ENCODE assay signal across 19 mouse cellular contexts in the genomic region with DNA sequence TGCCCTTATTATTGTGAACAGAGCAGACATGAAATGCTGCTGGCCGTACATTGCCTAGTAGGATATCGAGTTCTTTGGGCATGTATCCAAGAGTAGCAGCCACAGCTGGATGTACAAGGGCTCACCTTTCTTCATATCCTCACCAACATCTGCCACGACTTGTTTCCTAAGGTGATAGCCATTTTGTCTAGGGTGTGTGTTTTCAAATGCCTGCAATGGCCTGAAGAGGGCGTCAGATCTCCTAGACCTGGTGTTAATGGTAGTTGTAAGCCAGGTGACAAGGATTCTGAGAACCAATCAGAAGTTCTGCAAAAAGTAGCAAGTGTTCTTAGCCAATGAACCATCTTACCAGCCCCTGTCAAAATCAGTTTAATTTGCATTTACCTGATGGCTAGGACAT. TPM values are rescaled to one million over a fixed set of nuclear protein-coding genes. Genes with fewer than 3 reads are reported as not detected.
"Had no signal": no experiment of that assay in that cellular context is flagged by ENCODE, and none has a peak within 500 bp of the region (broad histone marks: within the 10 kb centered on the region; RNA-seq: fewer than 3 reads in every experiment).

No protein-coding gene starts in this region.

- ATAC-seq: liver, postnatal 0 days; lung, postnatal 0 days; midbrain, embryonic 13.5 days; midbrain, embryonic 15.5 days had no signal

- H3K27ac ChIP-seq: lung, embryonic 15.5 days; macrophage; midbrain, embryonic 13.5 days; midbrain, embryonic 15.5 days; neural tube, embryonic 12.5 days; stomach, embryonic 15.5 days; stomach, postnatal 0 days had no signal

- H3K4me3 ChIP-seq: lung, embryonic 15.5 days; megakaryocyte, embryonic 14.5 days; midbrain, embryonic 13.5 days; midbrain, embryonic 15.5 days; neural tube, embryonic 12.5 days; stomach, embryonic 15.5 days had no signal

- DNase-seq: liver, postnatal 0 days; lung, adult 2 months; lung, postnatal 14 days; lung, postnatal 36 days; right cerebral cortex, postnatal 14 days; thymus, adult 2 months; thymus, postnatal 25 days; thymus, postnatal 4 days had no signal

RNA-seq across cellular contexts. Expression of a gene that starts 35.9 kb away (rescaled TPM):
- total RNA-seq: megakaryocyte progenitor cell, adult 5-6 weeks; neutrophil, adult 5-6 weeks had no signal

RNA-seq across cellular contexts. Expression of a gene that starts 52.4 kb away (rescaled TPM):
- total RNA-seq: megakaryocyte progenitor cell, adult 5-6 weeks; neutrophil, adult 5-6 weeks had no signal
